Mouse (Mus musculus): Measurements from ENCODE around the gene Arl15.

Arl15 gene

DNA sequence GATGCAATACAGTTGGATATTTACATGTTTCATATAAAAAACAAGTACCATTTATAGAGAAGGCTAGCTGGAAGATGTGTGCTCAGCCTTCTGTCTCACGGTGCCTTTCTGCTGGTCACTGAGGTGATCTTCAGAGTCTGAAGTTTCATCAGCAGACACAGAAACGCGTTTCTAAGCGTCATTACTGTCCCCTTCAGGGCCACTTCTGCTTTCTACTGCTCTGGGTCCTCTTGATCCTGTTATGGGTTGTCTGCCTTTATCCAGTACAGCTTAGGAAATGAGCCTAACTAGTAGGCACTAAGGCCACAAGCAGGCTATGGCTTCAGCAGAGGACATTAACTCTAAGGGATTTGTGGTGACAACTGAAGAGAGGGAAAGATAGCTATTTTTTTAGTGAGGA lies 5.9 kb downstream of the Arl15 start:
- no peak for DNase-seq (ENCODE audit: low spot score in 2 of 2)

DNA sequence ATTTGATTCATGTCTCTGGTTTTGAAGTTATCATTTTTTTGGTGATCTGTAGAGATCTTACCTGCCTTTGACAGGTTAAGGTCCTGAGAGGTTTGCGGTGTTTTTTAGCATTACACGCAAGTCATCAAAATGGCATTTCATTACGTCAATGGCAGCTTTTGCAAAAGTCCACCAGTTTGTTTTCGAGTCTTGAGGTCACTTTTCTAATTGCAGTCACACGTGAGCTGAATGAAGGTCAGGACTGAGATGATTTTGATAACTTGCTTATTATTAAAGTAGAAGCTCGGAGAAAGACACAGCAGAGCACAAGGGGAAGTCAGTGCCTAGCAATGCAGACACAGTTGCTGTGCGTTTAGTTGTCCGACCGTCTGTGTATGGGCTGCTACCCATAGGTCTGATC lies 8.3 kb downstream of the Arl15 start:
- DNase-seq (ENCODE audit: low spot score in 2 of 2), result no peak

DNA sequence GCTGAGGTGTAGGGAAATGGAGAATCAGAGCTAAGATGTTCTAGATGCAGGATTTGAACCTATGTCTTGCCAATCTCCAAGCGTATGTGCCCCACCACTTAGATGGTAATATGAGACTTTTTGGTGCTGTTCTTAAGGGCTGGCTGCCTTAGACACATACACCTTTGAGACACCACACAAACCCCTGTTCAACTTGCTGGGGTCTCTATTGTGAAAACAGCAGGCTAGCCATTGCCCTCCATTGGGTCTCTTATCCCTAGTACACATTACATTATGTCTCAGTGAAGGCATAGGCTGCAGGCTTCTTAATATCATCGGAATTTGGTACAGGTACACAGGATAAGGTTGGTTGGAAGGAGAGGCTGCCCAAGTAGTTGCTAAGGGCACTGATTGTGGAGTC lies 16.8 kb downstream of the Arl15 start:
- DNase-seq (ENCODE audit: low spot score in 2 of 2), result no peak

DNA sequence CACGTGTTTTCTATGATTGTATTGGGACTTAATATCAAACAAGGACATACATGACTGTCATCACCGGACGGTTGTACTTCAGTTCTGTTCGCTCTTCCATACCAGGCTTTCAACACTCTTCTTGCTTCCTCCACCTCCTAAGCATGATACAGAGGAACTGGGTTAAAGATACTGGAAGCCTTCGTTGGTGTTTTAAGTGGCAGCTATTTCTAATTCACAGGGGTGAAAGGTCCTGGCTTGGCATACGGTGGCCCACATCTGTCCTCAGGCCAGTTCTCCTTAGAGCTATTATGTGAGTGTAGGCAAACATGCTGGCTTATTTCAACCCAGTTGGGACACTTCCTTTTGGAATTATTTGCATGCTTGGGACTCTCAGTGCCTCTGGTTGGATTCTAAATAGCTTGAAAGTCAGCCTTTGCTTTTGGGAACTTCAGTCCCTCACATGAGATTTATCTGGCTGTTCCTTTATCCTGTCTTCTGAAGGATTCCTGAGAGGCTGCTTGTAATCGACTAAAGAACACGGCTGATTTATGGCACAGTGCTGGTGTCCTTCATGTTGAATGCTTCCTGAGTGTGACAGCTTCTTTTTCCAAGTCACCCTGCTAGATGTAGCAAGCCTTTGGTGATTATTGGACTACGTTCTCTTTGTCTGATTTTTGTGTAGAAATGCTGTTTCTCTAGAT lies 17.7 kb downstream of the Arl15 start:
- DNase-seq (ENCODE audit: low spot score in 2 of 2), result no peak

DNA sequence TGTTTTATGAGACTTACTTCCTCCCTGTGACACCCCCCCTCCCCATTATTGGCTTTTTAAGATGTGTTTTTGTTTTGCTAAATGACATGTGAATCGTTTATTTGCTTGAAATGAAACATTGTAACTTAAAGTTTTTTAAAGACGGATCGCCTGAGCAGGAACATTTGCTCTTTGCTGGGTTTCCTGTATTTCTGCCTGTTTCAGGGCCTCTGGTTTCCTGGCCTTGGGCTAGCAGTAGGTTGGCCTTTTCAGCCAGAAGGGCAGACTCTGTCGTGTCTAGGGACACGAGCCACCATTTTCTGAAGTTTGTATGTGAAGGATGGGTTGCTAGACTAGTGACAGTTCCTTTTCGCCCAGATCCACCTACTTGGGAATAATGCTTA lies 18.3 kb downstream of the Arl15 start:
- no peak for DNase-seq (ENCODE audit: low spot score in 2 of 2)

DNA sequence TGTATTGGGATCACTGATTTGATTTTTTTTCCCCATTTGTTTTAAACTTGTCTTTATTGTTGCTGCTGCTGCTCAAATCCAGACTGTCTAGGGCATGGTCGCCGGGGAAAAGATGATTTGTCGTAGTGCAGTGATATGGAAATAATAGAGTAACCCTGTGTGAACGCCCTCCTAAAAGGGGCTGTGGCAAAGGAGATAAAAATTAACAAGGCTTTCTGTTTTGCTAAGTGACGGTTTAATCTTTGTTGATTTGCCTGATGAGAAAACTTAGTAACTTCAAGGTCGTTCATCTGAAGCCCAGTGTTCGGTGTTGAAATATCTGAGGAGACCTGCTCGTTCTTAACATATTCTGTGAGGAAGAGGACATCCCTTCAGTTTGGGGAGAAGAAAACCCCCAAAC lies 19.8 kb downstream of the Arl15 start:
- DNase-seq (ENCODE audit: low spot score in 2 of 2), result no peak

DNA sequence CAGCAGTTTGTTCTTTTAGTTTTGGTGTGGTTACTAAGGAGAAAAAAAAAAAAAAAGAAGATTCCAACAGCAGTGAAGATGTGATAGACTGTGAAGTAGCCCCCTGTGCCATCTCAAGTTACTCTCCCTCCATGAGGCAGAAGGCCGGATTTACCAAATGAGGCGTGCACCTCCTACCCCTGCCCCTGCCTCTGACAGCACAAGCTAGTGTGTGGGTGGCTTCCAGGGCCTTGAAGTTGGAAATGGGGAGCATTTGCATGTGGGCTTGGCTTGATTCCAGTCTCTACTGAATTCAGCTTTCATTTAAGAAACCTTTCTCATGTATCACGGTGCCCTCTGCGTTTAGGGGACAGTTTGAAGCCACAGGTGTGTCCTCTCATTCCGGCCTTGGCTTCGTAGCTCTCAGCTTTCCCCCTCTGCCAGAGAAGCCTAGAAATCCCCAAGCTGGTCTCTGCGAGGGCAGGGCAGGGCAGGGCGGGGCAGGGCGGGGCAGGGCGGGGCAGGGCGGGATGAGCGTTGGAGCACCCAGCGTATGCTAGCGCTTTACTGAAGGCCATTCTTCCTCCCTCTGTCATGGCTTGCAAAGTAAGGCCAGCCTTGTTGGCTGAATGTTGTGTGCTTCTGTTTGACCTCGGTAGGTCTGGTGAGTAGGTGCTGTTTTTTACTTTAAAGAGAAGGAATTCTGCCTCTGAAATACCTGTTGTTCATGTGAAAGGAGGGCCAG lies 21.6 kb downstream of the Arl15 start:
- no peak for DNase-seq (ENCODE audit: low spot score in 2 of 2)

DNA sequence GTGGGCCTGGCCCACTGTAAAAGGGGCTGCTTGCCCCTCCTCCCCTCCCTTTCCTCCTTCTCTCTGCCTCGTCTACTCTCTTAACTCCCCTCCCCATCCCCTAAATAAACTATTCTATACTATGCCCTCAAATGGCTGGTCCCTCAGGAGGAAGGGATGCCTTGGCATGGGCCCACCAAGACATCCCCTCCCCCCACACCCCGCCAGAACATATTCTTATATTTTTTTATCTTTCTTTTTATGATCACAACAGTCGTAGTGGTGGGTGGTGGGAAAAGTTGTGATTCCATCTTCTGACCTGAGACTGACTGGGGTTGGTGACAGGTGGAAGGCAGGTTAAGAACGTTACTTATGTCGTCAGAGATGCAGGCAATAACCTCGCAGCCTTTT lies 22.1 kb downstream of the Arl15 start:
- DNase-seq (ENCODE audit: low spot score in 2 of 2), result no peak

DNA sequence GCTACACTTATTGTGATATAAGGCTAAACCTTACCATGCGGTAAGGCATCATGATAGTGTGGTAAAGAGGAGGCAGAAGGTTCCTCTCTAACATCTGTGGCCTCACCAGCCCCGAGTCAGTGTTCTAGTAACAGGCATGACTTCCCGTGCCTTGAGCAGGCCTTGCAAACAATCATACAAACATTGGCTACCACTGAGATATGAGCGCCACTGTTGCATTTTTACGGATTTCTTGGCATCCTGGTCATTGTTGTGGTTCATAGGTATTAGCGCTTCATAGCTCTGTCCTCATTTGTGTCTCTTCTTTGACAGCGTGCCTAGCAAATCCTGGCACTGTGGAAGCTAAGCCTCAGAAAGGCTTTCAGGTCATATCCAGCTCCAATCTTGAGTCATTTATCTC lies 24.7 kb downstream of the Arl15 start:
- DNase-seq (ENCODE audit: low spot score in 2 of 2), result no peak

DNA sequence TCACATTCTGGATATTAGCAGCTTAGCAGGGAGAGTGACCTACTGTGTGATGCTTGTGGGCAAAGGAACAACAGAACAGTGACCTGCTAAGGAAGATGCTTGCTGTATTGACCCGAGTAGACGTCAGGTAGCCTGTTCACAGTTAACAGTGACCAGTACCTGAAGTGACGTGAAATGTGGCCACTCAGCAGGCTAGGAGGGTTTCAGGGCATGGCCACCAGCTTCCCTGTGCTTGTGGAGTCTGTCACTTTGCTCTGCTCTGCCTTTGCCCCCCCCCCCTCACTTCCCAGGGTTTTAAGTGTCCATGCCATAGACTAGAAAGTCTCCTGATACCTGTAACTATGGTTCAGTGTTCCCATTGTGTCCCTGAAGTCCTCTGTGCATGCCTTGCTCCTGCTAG lies 25.9 kb downstream of the Arl15 start:
- DNase-seq (ENCODE audit: low spot score in 2 of 2), result no peak

DNA sequence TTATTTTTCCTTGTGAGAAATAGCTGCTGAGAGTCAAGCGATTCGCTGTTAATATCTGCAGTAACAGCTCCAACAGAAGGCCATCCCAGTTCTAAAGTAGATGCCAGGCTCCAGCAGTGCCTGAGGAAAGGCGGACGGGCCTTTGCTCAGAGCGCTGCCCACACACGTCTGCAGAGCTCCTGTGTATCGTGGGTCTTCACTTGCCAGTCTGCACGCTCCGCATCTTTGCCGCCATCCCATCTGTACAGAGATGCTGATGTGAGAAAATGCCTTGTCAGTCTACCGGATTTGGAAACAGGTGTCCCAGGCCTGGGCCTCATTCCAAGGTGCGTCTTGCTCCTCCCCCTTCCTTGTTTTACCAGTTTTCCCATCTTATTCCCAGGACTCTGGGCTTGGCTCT lies 27.6 kb downstream of the Arl15 start:
- DNase-seq (ENCODE audit: low spot score in 2 of 2), result no peak

DNA sequence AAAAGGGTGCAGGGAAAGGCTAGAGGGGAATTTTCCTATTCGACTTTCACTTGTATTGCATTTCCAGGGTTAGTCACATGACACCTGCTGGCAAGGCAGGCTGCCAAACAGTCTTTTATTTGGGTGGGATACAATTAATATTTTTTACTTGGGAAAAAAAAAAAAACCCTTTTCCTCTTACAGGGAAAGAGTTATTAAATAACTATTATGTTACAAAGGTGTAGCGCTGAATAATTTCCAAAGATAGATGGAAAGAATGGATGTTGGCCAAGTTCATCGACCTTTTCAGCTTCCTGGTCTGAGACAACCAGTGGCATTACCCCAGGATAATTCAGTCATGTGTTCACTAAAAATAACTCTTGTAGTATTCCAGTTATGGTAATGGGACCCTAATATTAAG lies 29.7 kb downstream of the Arl15 start:
- no peak for DNase-seq (ENCODE audit: low spot score in 2 of 2)

DNA sequence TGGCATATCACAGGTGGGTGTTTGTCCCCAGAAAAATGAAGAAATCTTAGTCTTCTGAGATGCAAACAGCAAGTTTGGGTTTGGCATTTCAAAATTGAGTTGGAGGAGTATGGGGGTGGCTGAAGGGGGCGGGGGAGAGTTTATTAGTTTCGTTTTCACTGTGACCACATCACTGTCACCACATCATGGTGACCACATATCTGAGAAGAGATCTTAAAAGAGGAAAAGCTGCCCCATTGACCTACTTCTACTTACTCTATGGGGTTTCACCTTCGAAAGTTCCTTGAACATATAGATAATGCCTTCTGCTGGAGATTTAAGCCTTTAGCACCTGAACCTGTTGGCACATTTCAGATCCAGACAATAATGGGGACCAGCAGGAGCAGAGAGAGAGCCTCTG lies 34.3 kb downstream of the Arl15 start:
- DNase-seq (ENCODE audit: low spot score in 2 of 2), result no peak

DNA sequence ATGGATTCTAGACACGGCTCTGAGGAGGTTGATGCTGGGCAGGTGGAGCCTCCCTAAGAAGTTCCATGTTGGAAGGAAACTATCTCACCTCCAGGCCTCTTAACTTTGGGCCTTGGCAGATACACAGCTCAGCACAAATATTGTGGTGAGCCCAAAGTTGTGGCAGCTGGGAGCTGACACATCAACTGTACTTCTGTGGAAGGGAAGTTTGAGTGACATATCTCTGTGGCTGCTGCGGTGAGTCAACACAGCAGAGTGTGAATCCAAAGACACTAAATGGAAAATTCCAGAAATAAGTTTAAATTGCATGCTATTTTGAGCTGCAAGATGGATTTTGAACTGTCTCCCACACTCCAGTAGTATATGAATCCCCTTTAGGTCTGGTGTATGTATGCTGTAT lies 34.8 kb downstream of the Arl15 start:
- no peak for DNase-seq (ENCODE audit: low spot score in 2 of 2)

DNA sequence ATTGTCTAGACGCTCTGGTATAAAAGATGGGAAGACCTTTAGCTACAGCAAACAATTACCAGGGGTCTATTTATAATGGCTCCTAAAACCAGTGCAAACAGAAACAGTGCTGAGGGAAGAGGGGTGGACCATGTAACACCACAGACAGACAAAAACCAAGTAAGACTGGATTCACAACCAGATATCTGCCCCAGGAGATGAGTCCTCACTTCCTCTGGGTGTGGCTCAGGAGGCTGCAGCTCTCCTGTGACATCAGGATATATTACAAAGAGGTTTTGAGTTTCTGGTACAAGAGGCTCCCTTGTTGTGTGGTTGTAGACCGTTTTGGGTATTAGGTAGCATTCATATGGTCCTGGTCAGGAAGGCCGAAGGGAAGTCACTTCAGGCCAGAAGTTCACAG lies 36.5 kb downstream of the Arl15 start:
- DNase-seq (ENCODE audit: low spot score in 2 of 2), result no peak

DNA sequence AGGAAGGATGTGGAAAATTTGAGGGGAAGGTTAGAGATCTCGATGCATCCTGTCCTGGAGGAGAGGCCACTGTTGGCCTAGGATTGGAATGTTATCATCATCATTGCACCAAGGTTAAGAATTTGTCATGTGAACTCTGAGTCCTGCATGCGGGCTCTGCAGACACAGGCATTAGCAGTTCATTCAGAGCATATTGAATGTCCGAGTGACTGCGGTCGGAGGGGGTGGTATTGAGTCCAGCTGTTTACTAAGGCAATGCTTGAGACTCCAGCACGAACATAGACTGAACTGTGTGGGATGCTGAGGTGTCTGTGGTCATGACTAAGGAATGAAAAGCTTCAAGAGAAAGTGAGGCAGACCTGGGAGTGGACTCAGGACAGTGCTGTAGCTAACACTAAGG lies 38.6 kb downstream of the Arl15 start:
- no peak for DNase-seq (ENCODE audit: low spot score in 2 of 2)

DNA sequence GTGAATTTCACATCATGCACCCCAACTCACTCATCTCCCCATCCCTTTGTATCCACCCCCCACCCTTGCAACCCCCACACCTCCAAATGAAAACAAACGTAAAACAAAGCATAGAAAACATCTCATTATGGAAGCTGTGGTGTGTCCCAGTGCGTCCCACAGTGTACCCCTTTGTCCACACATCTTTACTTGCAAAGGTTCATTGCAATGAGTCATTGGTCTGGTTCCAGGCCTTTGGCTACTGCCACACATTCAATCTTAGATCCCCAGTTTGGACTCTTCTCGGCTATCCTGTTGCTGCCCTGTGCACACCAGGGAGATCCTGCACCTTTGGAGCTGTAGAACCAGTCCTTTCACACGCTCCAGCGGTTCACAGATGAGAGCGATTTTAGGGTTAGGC lies 41.6 kb downstream of the Arl15 start:
- no peak for DNase-seq (ENCODE audit: low spot score in 2 of 2)

DNA sequence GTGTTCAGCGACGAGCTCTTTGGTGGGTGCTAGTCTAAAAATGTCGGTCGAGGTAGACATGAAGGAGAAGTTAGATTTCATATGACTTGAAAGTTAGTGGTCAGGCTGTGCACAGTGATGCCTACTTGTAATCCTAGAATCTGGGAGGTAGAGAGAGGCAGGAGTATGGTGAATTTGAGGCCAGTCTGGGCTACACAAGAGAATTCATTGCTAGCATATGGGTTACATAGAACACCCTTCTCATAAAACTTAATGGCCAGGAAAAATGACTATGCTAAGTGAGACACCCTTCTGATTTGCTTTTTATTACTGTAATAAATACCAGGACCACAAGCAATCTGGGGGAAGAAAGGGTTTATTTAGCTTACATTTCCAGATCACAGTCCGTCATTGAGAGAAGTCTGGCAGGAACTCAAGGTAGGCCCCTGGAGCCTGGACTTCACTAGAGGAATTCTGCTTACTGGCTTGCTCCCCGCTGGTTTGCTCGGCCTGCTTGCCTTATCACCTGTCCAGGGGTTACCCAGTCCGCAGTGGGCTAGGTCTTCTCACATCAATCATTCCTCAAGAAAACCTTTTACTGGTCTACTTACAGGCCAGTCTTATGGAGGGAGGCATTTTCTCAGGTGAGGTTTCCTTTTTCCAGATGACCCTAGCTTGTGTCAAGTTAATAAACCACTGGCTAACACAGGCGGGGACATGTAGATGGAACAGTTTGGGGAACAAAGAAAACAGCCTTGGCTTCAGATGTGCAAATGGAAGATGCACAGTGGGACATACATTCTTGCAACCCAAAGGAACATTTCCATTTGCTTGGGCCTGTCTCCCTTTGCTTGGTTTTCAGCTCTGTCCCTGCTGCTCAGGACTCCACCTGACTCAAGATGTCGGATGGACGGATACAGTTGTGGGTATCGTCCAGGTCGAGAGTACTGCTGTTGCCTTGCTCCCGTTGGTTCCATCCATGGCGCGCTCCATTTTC lies 44.6 kb downstream of the Arl15 start:
- DNase-seq (ENCODE audit: low spot score in 2 of 2), result no peak

DNA sequence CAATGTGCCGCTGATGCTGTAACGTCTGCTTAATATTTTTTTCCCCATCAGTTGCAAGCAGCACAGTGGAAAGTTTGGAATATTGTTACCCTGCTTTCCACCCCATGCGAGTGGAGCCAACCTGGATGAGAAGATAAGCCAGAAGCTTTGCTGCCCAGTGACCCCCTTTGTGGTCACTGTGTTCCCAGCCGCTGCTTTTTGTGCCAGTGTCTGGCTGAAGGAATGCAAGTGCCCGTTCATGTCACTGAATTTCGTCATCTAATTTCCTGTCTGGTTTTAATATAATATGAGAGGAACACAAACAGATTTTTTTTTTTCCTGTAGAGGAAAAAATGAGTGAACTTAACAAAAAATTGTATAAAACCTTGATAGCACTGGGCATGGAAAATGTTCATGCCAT lies 46.1 kb downstream of the Arl15 start:
- no peak for DNase-seq (ENCODE audit: low spot score in 2 of 2)

DNA sequence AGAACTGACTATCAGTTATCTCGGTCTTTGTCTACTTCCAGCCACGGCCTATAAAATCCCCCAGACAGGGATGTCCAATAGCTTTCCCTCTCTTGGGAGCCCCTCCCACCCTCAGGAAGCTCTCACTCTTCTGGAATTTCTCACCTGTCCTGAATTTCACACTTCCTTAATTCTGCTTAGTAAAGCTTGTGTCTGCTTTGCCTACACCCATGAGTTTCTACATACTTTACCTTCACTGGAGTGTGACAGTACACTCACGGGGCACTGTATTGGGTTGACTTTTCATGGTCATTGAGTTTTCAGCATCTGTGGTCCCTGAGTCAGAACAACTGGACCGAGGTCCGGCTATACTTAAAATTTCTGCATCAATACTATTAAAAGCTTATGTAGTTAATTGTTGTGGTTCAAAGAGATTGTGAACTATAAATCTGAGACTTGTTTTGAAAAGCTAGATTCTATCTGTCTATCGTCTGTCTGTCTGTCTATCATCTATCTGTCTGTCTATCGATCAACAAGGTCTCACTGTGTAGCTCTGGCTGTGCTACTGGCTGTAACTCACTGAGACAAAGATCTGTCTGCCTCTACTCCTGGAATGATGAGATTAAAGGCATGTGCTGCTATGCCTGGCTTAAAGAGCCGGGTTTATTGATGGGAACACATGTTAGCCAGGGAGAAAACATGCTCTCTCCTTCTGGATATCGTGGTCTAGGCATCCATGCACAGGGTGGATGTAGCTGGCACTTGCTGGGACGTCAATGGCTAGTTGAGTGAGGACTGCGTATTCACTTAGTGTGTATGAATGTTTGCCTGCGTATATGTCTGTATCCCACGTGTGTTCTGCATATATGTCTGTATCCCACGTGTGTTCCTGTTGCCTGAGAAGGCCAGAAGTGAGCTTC lies 48.4 kb downstream of the Arl15 start:
- no peak for DNase-seq (ENCODE audit: low spot score in 2 of 2)

DNA sequence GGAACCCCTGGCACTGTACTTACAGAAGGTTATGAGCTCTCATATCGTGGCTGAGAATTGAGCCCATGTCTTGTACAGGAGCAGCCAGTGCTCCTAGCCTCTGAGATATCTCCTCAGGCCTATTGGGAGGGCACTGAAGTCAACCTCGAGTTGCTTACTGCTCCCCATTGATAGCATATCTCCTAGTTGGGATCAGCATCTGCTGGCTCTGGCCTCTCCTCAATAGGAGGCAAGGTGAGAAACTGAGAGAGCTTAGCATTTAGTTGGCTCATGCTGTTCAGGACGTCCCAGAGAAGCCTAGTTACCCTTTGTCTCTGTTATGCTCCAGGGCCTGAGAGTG lies 49.0 kb downstream of the Arl15 start:
- DNase-seq (ENCODE audit: low spot score in 2 of 2), result no peak

DNA sequence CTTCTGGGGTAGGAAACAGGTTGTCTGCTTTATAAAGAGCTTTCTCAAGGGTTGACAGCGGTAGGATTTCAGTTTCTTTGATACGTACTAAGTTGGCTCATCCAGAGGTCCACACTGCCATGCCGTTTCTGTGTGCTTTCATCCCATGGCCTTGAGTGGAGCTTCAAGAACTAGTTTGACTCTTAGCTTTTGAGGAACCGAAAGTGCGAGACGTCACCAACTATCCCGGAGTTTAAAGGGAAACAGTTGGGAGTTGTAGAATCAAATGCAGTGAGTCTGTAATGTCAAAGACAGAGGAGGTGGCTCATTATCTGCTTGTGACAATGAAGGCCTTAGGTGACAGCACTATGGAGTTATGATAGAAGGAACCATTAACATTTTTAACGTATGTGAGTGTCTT lies 49.6 kb downstream of the Arl15 start:
- no peak for DNase-seq (ENCODE audit: low spot score in 2 of 2)

Measured in spleen, postnatal 14 days (tissue).